Mouse (Mus musculus) embryonic fibroblast, embryonic 13.5 days (primary cell): ENCODE results near the gene Metap1d. TPM values are rescaled to one million over a fixed set of nuclear protein-coding genes. Genes with fewer than 3 reads are reported as not detected.

Source experiments
- H3K27ac ChIP-seq: 2 replicates; pipeline ENCODE4 v1.5.1; 2012; ENCODE audit warnings: low read length, control low read depth, inconsistent platforms; ENCODE audit not compliant: insufficient read depth
- H3K4me1 ChIP-seq: 2 replicates; pipeline ENCODE4 v1.6.1; 2011; ENCODE audit warnings: low read length; ENCODE audit not compliant: control insufficient read depth, insufficient read depth
- H3K4me3 ChIP-seq: 2 replicates; pipeline ENCODE4 v1.5.1; 2011; ENCODE audit warnings: mild to moderate bottlenecking, control low read depth, low read length; ENCODE audit not compliant: insufficient read depth
- CTCF ChIP-seq: IDR thresholded peaks from 2 replicates; pipeline ENCODE4 v1.5.1; 2011; ENCODE audit warnings: mild to moderate bottlenecking, control low read depth, low read length, moderate library complexity, borderline replicate concordance; ENCODE audit not compliant: insufficient read depth
- POLR2A ChIP-seq: IDR thresholded peaks from 2 replicates; pipeline ENCODE4 v1.6.1; 2011; ENCODE audit warnings: low read depth, mild to moderate bottlenecking, control low read depth, low read length, moderate library complexity
- polyA plus RNA-seq: library from polyadenylated mRNA; stranded (reverse); fragments of >200 nt; gene quantifications from 2 replicates; pipeline ENCODE4 v1.2.4, GENCODE M21; 2011; ENCODE audit warnings: low read depth; ENCODE audit not compliant: missing spikeins, insufficient read length

The Metap1d gene
- polyA plus RNA-seq, 1 experiment, result 37.1 TPM

GRCm38 (mm10) chr2:71451761-71452160 is 1.3 kb upstream of the Metap1d start:
- no peak overlapping the region for H3K4me3 ChIP-seq
- no peak for TF ChIP-seq POLR2A
- TF ChIP-seq CTCF, result no peak
- H3K27ac ChIP-seq, result no peak overlapping the region
- H3K4me1 ChIP-seq, result no peaks in the 10 kb centered on the region

- H3K27ac ChIP-seq, result no peak overlapping the region
- TF ChIP-seq CTCF (no peak), POLR2A (no peak)
- no peaks in the 10 kb centered on the region for H3K4me1 ChIP-seq
- peak overlapping the region; percentile 73 for H3K4me3 ChIP-seq
These were observed 813 bp downstream of the Metap1d start for GRCm38 (mm10) chr2:71453917-71454260.

- H3K4me3 ChIP-seq, result no peak overlapping the region
- H3K4me1 ChIP-seq, result no peaks in the 10 kb centered on the region
- H3K27ac ChIP-seq, result no peak overlapping the region
- no peak for TF ChIP-seq CTCF
- no peak for TF ChIP-seq POLR2A
These were observed 5.5 kb downstream of the Metap1d start for GRCm38 (mm10) chr2:71458624-71459023.

- Histone ChIP-seq H3K4me3 (no peak overlapping the region), H3K4me1 (no peaks in the 10 kb centered on the region), H3K27ac (no peak overlapping the region)
- TF ChIP-seq CTCF, result no peak
- no peak for TF ChIP-seq POLR2A
These were observed 6.6 kb downstream of the Metap1d start for GRCm38 (mm10) chr2:71459659-71460058.

GRCm38 (mm10) chr2:71461139-71461538 is 8.1 kb downstream of the Metap1d start:
- no peak overlapping the region for H3K27ac ChIP-seq
- TF ChIP-seq POLR2A (no peak), CTCF (no peak)
- no peaks in the 10 kb centered on the region for H3K4me1 ChIP-seq
- H3K4me3 ChIP-seq, result no peak overlapping the region

GRCm38 (mm10) chr2:71461589-71461988 is 8.5 kb downstream of the Metap1d start:
- TF ChIP-seq CTCF (no peak), POLR2A (no peak)
- Histone ChIP-seq H3K27ac (no peak overlapping the region), H3K4me1 (no peaks in the 10 kb centered on the region), H3K4me3 (no peak overlapping the region)

- H3K4me1 ChIP-seq, result no peaks in the 10 kb centered on the region
- no peak overlapping the region for H3K27ac ChIP-seq
- no peak for TF ChIP-seq POLR2A
- H3K4me3 ChIP-seq, result no peak overlapping the region
These were observed 9.0 kb downstream of the Metap1d start for GRCm38 (mm10) chr2:71462066-71462465.

GRCm38 (mm10) chr2:71462553-71462952 is 9.5 kb downstream of the Metap1d start:
- Histone ChIP-seq H3K27ac (no peak overlapping the region), H3K4me1 (no peaks in the 10 kb centered on the region), H3K4me3 (no peak overlapping the region)
- TF ChIP-seq CTCF, result no peak
- no peak for TF ChIP-seq POLR2A

GRCm38 (mm10) chr2:71466103-71466502 is 13.0 kb downstream of the Metap1d start:
- no peaks in the 10 kb centered on the region for H3K4me1 ChIP-seq
- TF ChIP-seq CTCF (no peak), POLR2A (no peak)
- H3K27ac ChIP-seq, result no peak overlapping the region
- H3K4me3 ChIP-seq, result no peak overlapping the region

- Histone ChIP-seq H3K4me1 (no peaks in the 10 kb centered on the region), H3K27ac (no peak overlapping the region), H3K4me3 (no peak overlapping the region)
- TF ChIP-seq POLR2A (no peak), CTCF (no peak)
These were observed 13.9 kb downstream of the Metap1d start for GRCm38 (mm10) chr2:71466861-71467450.

GRCm38 (mm10) chr2:71471094-71471493 is 18.0 kb downstream of the Metap1d start:
- peaks cover 2% of the 10 kb centered on the region; the same call in 1 of the 2 replicates for H3K4me1 ChIP-seq
- no peak overlapping the region for H3K4me3 ChIP-seq
- H3K27ac ChIP-seq, result no peak overlapping the region
- TF ChIP-seq CTCF (no peak), POLR2A (no peak)
